Mouse (Mus musculus) bone marrow macrophage, adult 2 months (primary cell): ENCODE measurements around the gene Slc28a1.

Experiments
- CTCF ChIP-seq: IDR thresholded peaks from 2 replicates; pipeline ENCODE4 v1.5.1; 2012; ENCODE audit warnings: low read depth, mild to moderate bottlenecking, low read length, moderate library complexity
- POLR2A ChIP-seq: IDR thresholded peaks from 2 replicates; pipeline ENCODE4 v1.6.1; 2012; ENCODE audit warnings: mild to moderate bottlenecking, low read depth, low read length, borderline replicate concordance

GRCm38 (mm10) chr7:81161666-81162065 is 47.1 kb downstream of the Slc28a1 start:
- TF ChIP-seq CTCF: no peak; the same call in 1 of the 2 replicates
- TF ChIP-seq POLR2A: no peak
